Mouse (Mus musculus): Measurements from ENCODE around the gene Mxi1. TPM values are rescaled to one million over a fixed set of nuclear protein-coding genes. Genes with fewer than 3 reads are reported as not detected.

Mxi1 gene
- total RNA-seq, 2 experiments from 2014 or later = 26.5 to 59.3 TPM

DNA sequence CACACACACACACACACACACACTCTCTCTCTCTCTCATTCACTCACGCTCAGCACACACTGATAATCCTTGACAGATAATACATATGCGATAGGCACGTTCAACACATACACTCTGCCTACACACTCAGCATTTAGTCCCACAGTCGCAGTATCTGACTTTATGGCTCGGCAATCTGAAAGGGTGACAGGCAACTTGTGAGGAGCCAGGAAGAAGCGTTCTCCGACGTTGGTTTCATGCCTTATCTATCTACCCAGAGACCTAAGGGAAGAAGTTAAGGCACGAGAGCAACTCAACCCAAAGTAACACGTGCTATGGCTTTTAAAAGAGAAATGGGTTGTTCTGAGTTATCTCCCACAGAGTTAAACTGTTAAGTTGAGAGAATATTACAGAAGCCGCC, 104.3 kb downstream of the Mxi1 start:
- peak; percentile 80 for ATAC-seq (replicated peaks; ENCODE audit: poor library complexity)

DNA sequence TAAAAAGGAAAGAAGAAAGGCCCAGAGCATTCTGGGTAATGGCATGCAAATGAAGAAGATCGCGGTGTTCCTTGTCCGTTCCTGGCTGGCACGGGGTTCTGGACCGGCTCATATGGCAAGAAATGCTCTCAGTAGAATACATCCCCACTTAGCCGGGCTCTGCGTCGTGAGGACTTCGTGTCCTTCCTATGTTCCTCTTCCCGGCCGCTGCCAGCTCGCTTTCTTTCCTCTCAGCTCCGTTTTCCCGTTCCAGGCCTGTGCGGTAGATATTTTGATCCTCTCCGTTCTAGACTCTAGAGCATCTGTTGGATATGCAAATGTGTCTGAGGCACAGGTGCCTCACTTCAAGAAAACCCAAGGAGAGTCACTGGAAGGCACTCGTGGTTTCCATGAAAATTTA, 104.9 kb downstream of the Mxi1 start:
- ATAC-seq (replicated peaks; ENCODE audit: poor library complexity) = no peak

DNA sequence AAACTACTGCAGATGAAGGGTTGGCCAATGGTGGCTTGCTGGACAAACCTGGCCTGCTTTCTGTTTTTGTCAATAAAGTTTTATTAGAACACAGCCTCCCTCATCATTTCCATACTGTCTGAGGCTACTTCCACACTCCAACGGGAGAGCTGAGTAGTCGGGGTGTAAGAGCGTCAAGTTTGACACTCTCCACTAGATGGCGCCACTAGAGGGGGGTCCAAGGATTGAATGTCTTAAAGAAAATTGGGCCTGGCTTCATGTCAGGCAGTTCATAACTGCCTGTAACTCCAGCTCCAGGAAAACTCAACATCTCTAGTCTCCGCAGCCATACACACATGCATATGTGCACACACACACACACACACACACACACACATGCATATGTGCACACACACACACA, 109.5 kb downstream of the Mxi1 start:
- peak; percentile 39 for ATAC-seq (replicated peaks; ENCODE audit: poor library complexity)

DNA sequence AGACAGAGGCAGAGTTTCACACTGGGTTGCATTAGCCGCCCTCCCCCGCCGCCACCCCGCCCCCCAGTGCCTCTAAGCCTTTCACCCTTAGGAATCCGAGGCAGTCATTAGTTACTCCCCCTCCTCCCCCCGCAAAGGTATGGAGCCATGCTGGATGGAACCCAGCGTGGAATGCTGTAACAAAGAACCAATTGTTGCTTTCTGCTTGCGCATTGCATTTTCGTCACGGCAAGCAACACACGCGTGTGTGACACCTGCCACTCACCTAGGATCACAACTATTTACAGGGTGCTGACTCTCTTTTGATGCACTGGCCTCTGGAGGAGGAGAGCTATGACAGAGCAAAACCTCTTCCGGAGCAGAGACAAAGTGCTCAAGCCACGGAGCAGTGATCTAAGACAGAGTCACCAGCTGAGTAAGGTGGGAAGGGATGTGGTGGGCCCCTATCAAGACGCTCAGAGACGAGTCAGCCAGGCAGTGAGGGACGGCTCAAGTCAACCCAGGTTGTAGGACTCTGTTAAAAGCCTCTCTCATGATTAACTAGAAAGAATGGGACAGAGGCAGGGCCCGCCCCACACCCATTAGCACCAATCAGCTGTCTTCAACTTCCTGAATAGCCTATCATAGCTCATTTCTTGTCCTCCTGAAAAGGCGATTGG, 110.7 kb downstream of the Mxi1 start:
- peak; percentile 65 for ATAC-seq (replicated peaks; ENCODE audit: poor library complexity)

DNA sequence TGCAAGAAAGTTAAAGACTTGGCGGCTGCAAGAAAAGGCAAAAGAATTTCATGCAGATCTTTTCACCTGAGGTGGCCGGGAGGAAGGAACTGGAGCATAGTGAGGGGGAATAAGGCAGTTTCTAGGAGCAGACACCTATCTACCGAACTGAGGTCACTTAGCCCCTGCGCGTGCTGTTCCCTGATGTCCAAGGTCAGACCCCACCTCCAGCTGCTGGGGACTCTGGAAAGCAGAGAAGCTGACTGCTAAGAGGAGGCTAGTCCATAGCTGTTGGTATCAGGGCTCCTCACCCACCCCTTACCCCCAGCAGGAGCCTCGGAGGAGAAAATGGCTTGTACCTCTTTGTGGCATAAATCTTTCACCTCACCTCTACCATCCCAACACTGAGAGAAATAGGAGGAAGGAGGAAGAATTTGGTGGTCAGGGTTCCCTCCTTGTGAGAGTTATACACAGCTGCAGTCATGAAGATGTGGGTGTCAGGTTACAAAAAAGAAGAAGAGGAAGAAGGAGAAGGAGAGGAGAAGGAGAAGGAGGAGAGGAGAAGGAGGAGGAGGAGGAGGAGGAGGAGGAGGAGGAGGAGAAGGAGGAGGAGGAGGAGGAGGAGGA, 111.4 kb downstream of the Mxi1 start:
- peak; percentile 1; the same call in 1 of the 2 replicates for ATAC-seq (replicated peaks; ENCODE audit: poor library complexity)

DNA sequence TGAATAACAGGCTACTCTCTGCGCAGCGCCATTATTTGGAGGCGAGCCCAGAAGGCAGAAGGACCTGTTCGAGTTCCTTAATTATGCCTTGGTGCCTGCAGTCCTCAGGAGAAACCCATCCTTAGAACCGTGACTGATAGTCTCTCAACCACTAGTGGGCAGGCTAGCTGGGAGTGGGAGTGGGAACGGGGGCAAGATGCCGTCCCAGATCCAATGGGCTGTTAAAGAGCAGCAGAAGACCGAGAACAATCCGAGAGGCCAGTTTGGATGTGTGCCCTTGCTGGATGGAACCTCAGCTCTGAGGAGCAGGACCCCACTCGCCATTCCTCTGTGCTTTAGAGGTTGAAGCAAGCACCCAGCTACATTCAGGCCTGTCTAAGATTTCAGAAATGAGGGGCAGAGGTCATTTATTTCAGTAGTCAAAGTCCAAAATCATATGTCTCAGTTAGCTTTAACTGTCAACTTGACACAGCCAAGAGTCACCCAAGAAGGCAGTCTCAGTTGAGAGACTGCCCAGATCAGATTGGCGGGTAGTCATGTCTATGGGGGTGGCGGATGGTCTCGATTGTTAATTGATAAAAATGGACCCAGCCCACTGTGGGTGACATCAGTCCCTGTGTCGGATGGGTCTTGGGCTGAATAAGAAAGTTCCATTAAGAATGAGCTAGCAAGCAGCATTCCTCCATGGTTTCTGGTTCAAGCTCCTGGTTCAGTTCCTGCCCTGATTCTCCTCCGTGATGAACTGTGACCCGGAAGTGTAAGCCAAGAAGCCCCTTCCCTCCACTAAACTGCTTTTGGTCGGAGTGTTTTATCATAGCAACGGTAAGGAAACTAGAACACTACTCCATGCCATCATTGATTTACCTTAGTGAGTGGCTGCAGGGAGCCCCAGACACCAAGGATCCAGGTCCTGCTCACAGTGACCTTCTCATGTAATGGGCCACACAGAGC, 112.3 kb downstream of the Mxi1 start:
- ATAC-seq (replicated peaks; ENCODE audit: poor library complexity) = no peak

DNA sequence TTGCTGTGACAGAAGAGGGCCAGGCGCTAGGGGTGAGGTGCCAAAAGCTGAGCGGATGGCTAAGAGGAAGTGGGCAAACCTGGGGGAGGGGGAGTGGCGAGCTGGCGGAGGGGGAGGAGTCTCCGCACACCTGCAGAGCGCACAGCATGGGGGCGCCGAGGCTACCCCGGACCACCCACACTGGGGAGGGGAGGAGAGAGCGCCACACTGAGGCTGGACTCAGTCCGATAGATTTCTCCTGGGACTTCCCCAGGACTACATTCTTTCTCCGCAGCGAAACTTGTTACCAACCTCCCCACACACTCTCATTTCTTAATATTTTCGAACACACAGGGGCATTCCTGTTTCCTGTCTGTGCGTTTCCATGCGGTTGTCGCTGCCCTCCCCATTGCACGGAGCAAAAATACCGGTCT, 113.0 kb downstream of the Mxi1 start:
- ATAC-seq (replicated peaks; ENCODE audit: poor library complexity) = peak; percentile 13

DNA sequence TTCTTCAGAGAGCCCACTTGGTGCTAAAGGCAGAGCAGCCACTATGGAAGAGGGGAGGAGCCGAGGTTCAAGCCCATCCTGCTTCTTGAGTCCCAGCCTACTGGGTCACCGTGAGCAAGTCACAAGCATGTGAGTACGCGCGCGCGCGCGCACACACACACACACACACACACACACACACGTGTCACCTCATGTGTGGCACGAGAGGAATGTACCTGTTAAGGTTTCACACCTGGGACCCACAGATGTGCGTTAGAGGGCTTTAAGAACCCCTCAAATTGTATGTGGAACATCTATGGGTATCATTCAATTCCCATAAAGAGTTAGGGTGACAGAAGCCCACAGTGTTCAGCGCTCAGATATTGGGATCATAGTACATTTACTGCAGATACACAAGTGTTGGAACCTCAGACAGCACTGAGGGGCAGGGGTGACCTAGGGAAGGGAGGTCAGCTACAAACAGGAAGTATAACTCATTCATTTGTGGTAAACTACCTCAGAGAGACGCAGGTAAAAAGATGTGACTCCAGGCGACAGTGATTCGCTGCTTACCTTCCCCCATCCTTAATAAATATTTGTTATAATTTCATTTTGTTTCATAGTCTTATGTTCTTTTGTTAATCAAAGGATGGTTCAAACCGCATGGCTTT, 113.6 kb downstream of the Mxi1 start:
- ATAC-seq (replicated peaks; ENCODE audit: poor library complexity) = 0 out of 2 replicates have a peak, but pooled peaks have one; percentile 14

DNA sequence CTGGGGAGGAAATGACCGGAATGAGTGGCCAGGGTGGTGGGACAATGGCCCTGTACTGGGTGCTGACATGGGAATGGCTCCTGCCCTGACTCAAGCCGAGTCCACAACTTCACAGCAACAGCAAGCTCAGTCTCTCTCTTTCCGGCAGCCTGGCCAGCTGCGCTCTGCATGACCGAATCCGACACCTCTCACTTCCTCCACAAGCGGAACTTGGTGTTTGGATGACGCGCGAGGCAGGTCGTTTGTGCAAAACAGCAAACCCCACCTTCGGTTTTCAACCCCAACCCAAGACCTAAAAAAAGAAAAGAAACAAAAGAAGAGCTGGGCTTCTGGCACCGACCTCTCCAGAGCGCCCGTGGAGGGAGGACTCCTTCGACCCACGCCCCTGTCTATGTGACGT, 114.3 kb downstream of the Mxi1 start:
- peak; percentile 52 for ATAC-seq (replicated peaks; ENCODE audit: poor library complexity)

Other genes starting within 250 kb of the Mxi1 start
- 36.6 and 37.5 TPM in 2 replicates for gene Add3, start 170.1 kb upstream of the Mxi1 start, total RNA-seq (2015)
- 43.8 and 46.8 TPM in 2 replicates for gene Add3, start 170.1 kb upstream of the Mxi1 start, total RNA-seq (2017)
- not detected in 2 replicates for gene Gm10197, start 61.2 kb downstream of the Mxi1 start, total RNA-seq (2015)
- not detected in 2 replicates for gene Gm10197, start 61.2 kb downstream of the Mxi1 start, total RNA-seq (2017)
- gene Smndc1, start 80.1 kb downstream of the Mxi1 start, total RNA-seq (2015) = 83.2 and 83.5 TPM in 2 replicates
- gene Smndc1, start 80.1 kb downstream of the Mxi1 start, total RNA-seq (2017) = 32.3 and 42.5 TPM in 2 replicates
- 6.8 and 7.1 TPM in 2 replicates for gene Dusp5, start 218.6 kb downstream of the Mxi1 start, total RNA-seq (2015)
- gene Dusp5, start 218.6 kb downstream of the Mxi1 start, total RNA-seq (2017) = 3.4 and 6.0 TPM in 2 replicates

Data from megakaryocyte progenitor cell, adult 5-6 weeks (primary cell).